Mouse (Mus musculus): Measurements from ENCODE around the gene Pm20d2.

- TF ChIP-seq CTCF (IDR thresholded peaks at IDR 0.05; ENCODE audit: low read depth, low read length) (no peak), POLR2A (IDR thresholded peaks at IDR 0.05; ENCODE audit: extremely low read depth, insufficient read depth, low read length) (no peak)
These were observed 64.0 kb downstream of the Pm20d2 start for GRCm38 (mm10) chr4:33125409-33126084.

Data from liver, adult 2 months (tissue).